8 mouse cellular contexts compared by ENCODE assay signal in genomic region chr2:156547123-156547891, GRCm38 (mm10). TPM values are rescaled to one million over a fixed set of nuclear protein-coding genes. Genes with fewer than 3 reads are reported as not detected.
A peak's percentile ranks its signal among the peaks of the same experiment; 100 is the strongest.
DNase-seq lines count a peak whose midpoint lies in the region; ATAC-seq and TF ChIP-seq lines count a peak whose summit lies in the region.

Gene Aar2 (plus strand): TSS chr2:156547584.

- peak; percentile 89 for DNase-seq in CD4-positive, CD25-positive, alpha-beta regulatory T cell, adult 2 months (ENCODE audit: low read depth, low spot score)
- DNase-seq in fat pad, adult 2 months (ENCODE audit: extremely low read depth, low read depth, low spot score): peak; percentile 19
- DNase-seq in kidney, postnatal 10 days: peak; percentile 87
- peak; percentile 71 for DNase-seq in liver, embryonic 13.5 days
- peak; percentile 86 for DNase-seq in neural tube, embryonic 10.5 days (ENCODE audit: extremely low spot score, low spot score)
- DNase-seq in stomach, postnatal 0 days (ENCODE audit: low spot score): peak; percentile 86

- ATAC-seq in heart, embryonic 13.5 days (ENCODE audit: extremely low read depth, insufficient number of reproducible peaks, low FRiP score, low TSS enrichment): no peak
- peak; percentile 62; the same call in 1 of the 2 replicates for ATAC-seq in liver, embryonic 13.5 days (ENCODE audit: low read depth)
- peak; percentile 71 for ATAC-seq in stomach, postnatal 0 days (ENCODE audit: low FRiP score, low TSS enrichment)

- no peak for TF ChIP-seq CTCF in stomach, postnatal 0 days (IDR thresholded peaks at IDR 0.05; ENCODE audit: low read depth)

- peak within 1 kb of the TSS; percentile 94 for H3K9ac ChIP-seq in heart, embryonic 13.5 days
- peak within 1 kb of the TSS; percentile 87 for H3K9ac ChIP-seq in liver, embryonic 13.5 days
- H3K9ac ChIP-seq in stomach, postnatal 0 days (ENCODE audit: low read length): peak within 1 kb of the TSS; percentile 91

- TF ChIP-seq EP300 in stomach, postnatal 0 days (optimal IDR thresholded peaks at IDR 0.05): no peak

- no peaks in the 10 kb centered on the region for H3K27me3 ChIP-seq in heart, embryonic 13.5 days (replicated peaks)
- H3K27me3 ChIP-seq in liver, embryonic 13.5 days: no peaks in the 10 kb centered on the region
- H3K27me3 ChIP-seq in stomach, postnatal 0 days (ENCODE audit: control insufficient read depth, insufficient read depth, low read length): no peaks in the 10 kb centered on the region

- 5% methylated on average over 39 of the region's 39 CpGs for WGBS in heart, embryonic 13.5 days
- 5% methylated on average over 39 of the region's 39 CpGs for WGBS in liver, embryonic 13.5 days (ENCODE audit: insufficient replicate concordance)
- 4% methylated on average over 39 of the region's 39 CpGs for WGBS in stomach, postnatal 0 days

- no peaks in the 10 kb centered on the region for H3K9me3 ChIP-seq in heart, embryonic 13.5 days
- H3K9me3 ChIP-seq in liver, embryonic 13.5 days (replicated peaks): no peaks in the 10 kb centered on the region
- no peaks in the 10 kb centered on the region for H3K9me3 ChIP-seq in stomach, postnatal 0 days (ENCODE audit: control insufficient read depth, low read length)

- H3K36me3 ChIP-seq in heart, embryonic 13.5 days: peaks cover 23% of the 10 kb centered on the region
- H3K36me3 ChIP-seq in liver, embryonic 13.5 days: peaks cover 19% of the 10 kb centered on the region
- peaks cover 8% of the 10 kb centered on the region; the same call in 1 of the 2 replicates for H3K36me3 ChIP-seq in stomach, postnatal 0 days (ENCODE audit: control insufficient read depth, insufficient read depth, low read length)

- H3K4me3 ChIP-seq in brown adipose tissue, adult 24 weeks (ENCODE audit: insufficient read depth, low read depth, low read length): peak within 1 kb of the TSS; percentile 80
- H3K4me3 ChIP-seq in heart, embryonic 13.5 days: peak within 1 kb of the TSS; percentile 89
- H3K4me3 ChIP-seq in liver, embryonic 13.5 days (replicated peaks): peak within 1 kb of the TSS; percentile 88
- peak within 1 kb of the TSS; percentile 83 for H3K4me3 ChIP-seq in stomach, postnatal 0 days (ENCODE audit: low read depth, low read length)

- H3K4me2 ChIP-seq in heart, embryonic 13.5 days: peak within 1 kb of the TSS; percentile 79
- H3K4me2 ChIP-seq in liver, embryonic 13.5 days: peak within 1 kb of the TSS; percentile 81
- H3K4me2 ChIP-seq in stomach, postnatal 0 days (replicated peaks; ENCODE audit: low read depth): peak within 1 kb of the TSS; percentile 68

- peaks cover 4% of the 10 kb centered on the region; the same call in 1 of the 2 replicates for H3K4me1 ChIP-seq in brown adipose tissue, adult 24 weeks (ENCODE audit: control insufficient read depth, insufficient read depth, insufficient read length, low read length)
- peaks cover 18% of the 10 kb centered on the region for H3K4me1 ChIP-seq in heart, embryonic 13.5 days
- H3K4me1 ChIP-seq in liver, embryonic 13.5 days (replicated peaks): peaks cover 24% of the 10 kb centered on the region
- 0 out of 2 replicates have a peak, but pooled peaks cover 2% of the 10 kb centered on the region for H3K4me1 ChIP-seq in stomach, postnatal 0 days (replicated peaks; ENCODE audit: control insufficient read depth, insufficient read depth)

- H3K27ac ChIP-seq in brown adipose tissue, adult 24 weeks (replicated peaks; ENCODE audit: low read depth, low read length): peak within 1 kb of the TSS; percentile 87
- H3K27ac ChIP-seq in heart, embryonic 13.5 days (replicated peaks): peak within 1 kb of the TSS; percentile 66
- peak within 1 kb of the TSS; percentile 61 for H3K27ac ChIP-seq in liver, embryonic 13.5 days
- H3K27ac ChIP-seq in stomach, postnatal 0 days (replicated peaks): peak within 1 kb of the TSS; percentile 85

RNA-seq across cellular contexts. Expression of gene Aar2, which starts in this region (rescaled TPM):
- 9.2 and 10.7 TPM in 2 replicates for polyA plus RNA-seq in brown adipose tissue, adult 24 weeks (2012; ENCODE audit: insufficient read depth, insufficient read length, missing spikeins)
- 22.4 and 22.9 TPM in 2 replicates for polyA plus RNA-seq in heart, embryonic 13.5 days (2015; fragmentation: Nextera tagmentation; extraction: Ambion mirVana)
- 15.6 and 18.6 TPM in 2 replicates for polyA plus RNA-seq in liver, embryonic 13.5 days (2015; fragmentation: Nextera tagmentation; extraction: Ambion mirVana)
- 21.1 and 22.5 TPM in 2 replicates for polyA plus RNA-seq in stomach, postnatal 0 days (2015; fragmentation: Nextera tagmentation; extraction: Ambion mirVana)

Comparison
In these comparisons a context has a peak if more than half of its experiments do, and no peak if none do; other contexts are left out.
1. DNase-seq: peak in every context shown above with its lines; median percentile 89 in CD4-positive, CD25-positive, alpha-beta regulatory T cell, adult 2 months; 87 in kidney, postnatal 10 days; 86 in neural tube, embryonic 10.5 days; 86 in stomach, postnatal 0 days; 71 in liver, embryonic 13.5 days; 19 in fat pad, adult 2 months.